Mouse (Mus musculus) intestine, postnatal 0 days (tissue): ENCODE data around the gene Med19. TPM values are rescaled to one million over a fixed set of nuclear protein-coding genes. Genes with fewer than 3 reads are reported as not detected.

Experiments
- ATAC-seq: fragments of 200-750 bp; cut with Nextera tagmentation; 2 replicates; pipeline ENCODE4 v1.8.0; 2017; ENCODE audit warnings: mild to moderate bottlenecking, moderate TSS enrichment, moderate library complexity
- H3K27ac ChIP-seq: fragments of 300-500 bp; sonication (generic); 2 replicates; pipeline ENCODE4 v1.5.1; 2014; ENCODE audit warnings: mild to moderate bottlenecking, low read depth, low read length, moderate library complexity
- H3K27me3 ChIP-seq: fragments of 300-500 bp; sonication (generic); replicated peaks from 2 replicates; pipeline ENCODE4 v1.6.1; 2014; ENCODE audit warnings: low read length, mixed read lengths; ENCODE audit not compliant: control insufficient read depth, insufficient read depth
- H3K36me3 ChIP-seq: fragments of 300-500 bp; sonication (generic); 2 replicates; pipeline ENCODE4 v1.6.1; 2014; ENCODE audit warnings: mild to moderate bottlenecking, moderate library complexity; ENCODE audit not compliant: control insufficient read depth, insufficient read depth
- H3K4me1 ChIP-seq: fragments of 300-500 bp; sonication (generic); replicated peaks from 2 replicates; pipeline ENCODE4 v1.6.1; 2014; ENCODE audit warnings: antibody characterized with exemption, low read length, mixed read lengths; ENCODE audit not compliant: control insufficient read depth, insufficient read depth
- H3K4me2 ChIP-seq: fragments of 300-500 bp; sonication (generic); replicated peaks from 2 replicates; pipeline ENCODE4 v1.6.1; 2014; ENCODE audit warnings: low read depth, mild to moderate bottlenecking, moderate library complexity
- H3K4me3 ChIP-seq: fragments of 300-500 bp; sonication (generic); 2 replicates; pipeline ENCODE4 v1.5.1; 2014; ENCODE audit warnings: low read depth, low read length
- H3K9ac ChIP-seq: fragments of 300-500 bp; sonication (generic); 2 replicates; pipeline ENCODE4 v1.6.1; 2014; ENCODE audit warnings: mild to moderate bottlenecking, low read depth, low read length
- H3K9me3 ChIP-seq: fragments of 300-500 bp; sonication (generic); 2 replicates; pipeline ENCODE4 v1.6.1; 2016; ENCODE audit warnings: mixed run types; ENCODE audit not compliant: control insufficient read depth
- CTCF ChIP-seq: sonication (generic); IDR thresholded peaks from 2 replicates; pipeline ENCODE4 v1.5.1; 2016; ENCODE audit warnings: low read depth, mild to moderate bottlenecking, control low read depth, antibody characterized with exemption, moderate library complexity
- WGBS: fragments of 180-500 bp; shearing (Covaris S2); extraction: QIAGEN DNeasy Blood & Tissue Kit; methylation state at CpG from one replicate; pipeline ENCODE4 v1.1.7; 2014; 5-methylcytosine and 5-hydroxymethylcytosine counted together
- polyA plus RNA-seq: library from polyadenylated mRNA; unstranded; fragments of >200 nt; fragmentation: Nextera tagmentation; extraction: Ambion mirVana; gene quantifications from 2 replicates; pipeline ENCODE4 v1.2.1, GENCODE M21; 2015

The Med19 gene
- polyA plus RNA-seq, 1 experiment from 2014 or later, result 21.0 TPM

GRCm38 (mm10) chr2:84636231-84636741 is 41.9 kb upstream of the Med19 start:
- H3K27me3 ChIP-seq, result no peaks in the 10 kb centered on the region
- peak overlapping the region; percentile 60 for H3K4me2 ChIP-seq
- H3K27ac ChIP-seq, result peak overlapping the region; percentile 93
- peak overlapping the region; percentile 14 for H3K4me3 ChIP-seq
- no peaks in the 10 kb centered on the region for H3K9me3 ChIP-seq
- peak; percentile 88 for ATAC-seq
- no peaks in the 10 kb centered on the region for H3K36me3 ChIP-seq
- WGBS, result 11% methylated on average over 8 of the region's 8 CpGs
- TF ChIP-seq CTCF, result no peak
- H3K9ac ChIP-seq, result peak overlapping the region; percentile 5; the same call in 1 of the 2 replicates
- peaks cover 45% of the 10 kb centered on the region for H3K4me1 ChIP-seq

- H3K27ac ChIP-seq, result peak overlapping the region; percentile 93; the same call in 1 of the 2 replicates
- no peaks in the 10 kb centered on the region for H3K36me3 ChIP-seq
- peaks cover 38% of the 10 kb centered on the region for H3K4me1 ChIP-seq
- WGBS, result 17% methylated on average over 6 of the region's 7 CpGs
- H3K9ac ChIP-seq, result no peak overlapping the region
- H3K9me3 ChIP-seq, result no peaks in the 10 kb centered on the region
- ATAC-seq, result no peak
- no peak for TF ChIP-seq CTCF
- peak overlapping the region; percentile 60 for H3K4me2 ChIP-seq
- no peak overlapping the region for H3K4me3 ChIP-seq
- H3K27me3 ChIP-seq, result no peaks in the 10 kb centered on the region
Measured at GRCm38 (mm10) chr2:84637452-84638165, 40.6 kb upstream of the Med19 start.

GRCm38 (mm10) chr2:84638428-84639220 is 39.6 kb upstream of the Med19 start:
- no peaks in the 10 kb centered on the region for H3K27me3 ChIP-seq
- no peaks in the 10 kb centered on the region for H3K36me3 ChIP-seq
- no peak overlapping the region for H3K9ac ChIP-seq
- peak overlapping the region; percentile 52 for H3K27ac ChIP-seq
- H3K4me1 ChIP-seq, result peaks cover 33% of the 10 kb centered on the region
- no peak for ATAC-seq
- no peak overlapping the region for H3K4me3 ChIP-seq
- TF ChIP-seq CTCF, result no peak
- H3K4me2 ChIP-seq, result no peak overlapping the region; the same call in none of the 2 replicates
- no peaks in the 10 kb centered on the region for H3K9me3 ChIP-seq
- 22% methylated on average over 5 of the region's 5 CpGs for WGBS

- Histone ChIP-seq H3K4me2 (no peak overlapping the region), H3K9ac (no peak overlapping the region), H3K9me3 (no peaks in the 10 kb centered on the region), H3K27ac (no peak overlapping the region), H3K27me3 (no peaks in the 10 kb centered on the region), H3K4me1 (peaks cover 21% of the 10 kb centered on the region), H3K36me3 (no peaks in the 10 kb centered on the region), H3K4me3 (no peak overlapping the region)
- no peak for ATAC-seq
- no peak for TF ChIP-seq CTCF
Measured at GRCm38 (mm10) chr2:84640833-84641232, 37.4 kb upstream of the Med19 start.

GRCm38 (mm10) chr2:84646138-84646537 is 32.1 kb upstream of the Med19 start:
- Histone ChIP-seq H3K27me3 (no peaks in the 10 kb centered on the region), H3K4me1 (peaks cover 3% of the 10 kb centered on the region; the same call in 1 of the 2 replicates), H3K4me2 (peak overlapping the region; percentile 70), H3K9ac (no peak overlapping the region), H3K9me3 (no peaks in the 10 kb centered on the region), H3K27ac (no peak overlapping the region; the same call in 1 of the 2 replicates), H3K36me3 (no peaks in the 10 kb centered on the region), H3K4me3 (no peak overlapping the region)
- no peak for ATAC-seq
- WGBS, result 34% methylated on average over 1 of the region's 1 CpGs
- no peak for TF ChIP-seq CTCF

GRCm38 (mm10) chr2:84647051-84647568 is 31.1 kb upstream of the Med19 start:
- Histone ChIP-seq H3K27me3 (no peaks in the 10 kb centered on the region), H3K36me3 (no peaks in the 10 kb centered on the region), H3K27ac (no peak overlapping the region), H3K4me3 (peak overlapping the region; percentile 79), H3K9ac (no peak overlapping the region), H3K4me1 (no peaks in the 10 kb centered on the region), H3K9me3 (no peaks in the 10 kb centered on the region), H3K4me2 (peak overlapping the region; percentile 70)
- no peak for ATAC-seq
- WGBS, result 61% methylated on average over 6 of the region's 6 CpGs
- TF ChIP-seq CTCF, result no peak
